Mouse (Mus musculus) urinary bladder, postnatal 4 days (tissue): ENCODE data around the gene Slc35d3.

ENCODE experiments used
- DNase-seq, 2 experiments: peaks; one replicate each; pipeline ENCODE4 v3.0.0; 2021 to 2022; ENCODE audit warnings: low spot score in 2 of 2

Gene Slc35d3

GRCm38 (mm10) chr10:19850998-19851691 lies at the start of gene Slc35d3:
Slc35d3 (minus strand) TSS chr10:19851459.
- DNase-seq: no peak

- no peak for DNase-seq
Observed at GRCm38 (mm10) chr10:19900191-19900590, 48.9 kb upstream of the Slc35d3 start.

- no peak for DNase-seq
Observed at GRCm38 (mm10) chr10:19893976-19894375, 42.7 kb upstream of the Slc35d3 start.

- DNase-seq: no peak
Observed at GRCm38 (mm10) chr10:19893146-19893545, 41.9 kb upstream of the Slc35d3 start.

- DNase-seq: no peak
Observed at GRCm38 (mm10) chr10:19891686-19892085, 40.4 kb upstream of the Slc35d3 start.

- no peak for DNase-seq
Observed at GRCm38 (mm10) chr10:19889908-19890307, 38.6 kb upstream of the Slc35d3 start.

- DNase-seq: no peak
Observed at GRCm38 (mm10) chr10:19886249-19886648, 35.0 kb upstream of the Slc35d3 start.

GRCm38 (mm10) chr10:19884409-19884808 lies 33.1 kb upstream of the Slc35d3 start:
- DNase-seq: no peak

- DNase-seq: no peak
Observed at GRCm38 (mm10) chr10:19880437-19880836, 29.2 kb upstream of the Slc35d3 start.

GRCm38 (mm10) chr10:19879161-19879560 lies 27.9 kb upstream of the Slc35d3 start:
- no peak for DNase-seq

- no peak for DNase-seq
Observed at GRCm38 (mm10) chr10:19877679-19878078, 26.4 kb upstream of the Slc35d3 start.

GRCm38 (mm10) chr10:19877257-19877656 lies 26.0 kb upstream of the Slc35d3 start:
- DNase-seq: no peak

GRCm38 (mm10) chr10:19876669-19877068 lies 25.4 kb upstream of the Slc35d3 start:
- no peak for DNase-seq

GRCm38 (mm10) chr10:19875346-19875745 lies 24.1 kb upstream of the Slc35d3 start:
- no peak for DNase-seq

- DNase-seq: no peak
Observed at GRCm38 (mm10) chr10:19855597-19856306, 4.5 kb upstream of the Slc35d3 start.

GRCm38 (mm10) chr10:19853609-19854008 lies 2.4 kb upstream of the Slc35d3 start:
- DNase-seq: no peak

GRCm38 (mm10) chr10:19852776-19853175 lies 1.5 kb upstream of the Slc35d3 start:
- no peak for DNase-seq

GRCm38 (mm10) chr10:19850544-19850997 lies 688 bp downstream of the Slc35d3 start:
- DNase-seq: peak in 1 of 2 experiments; percentile 19

- no peak for DNase-seq
Observed at GRCm38 (mm10) chr10:19849771-19850365, 1.4 kb downstream of the Slc35d3 start.

GRCm38 (mm10) chr10:19848928-19849770 lies 2.1 kb downstream of the Slc35d3 start:
- DNase-seq: no peak

GRCm38 (mm10) chr10:19839836-19840235 lies 11.4 kb downstream of the Slc35d3 start:
- no peak for DNase-seq
